Mouse (Mus musculus) urinary bladder, postnatal 25 days (tissue): ENCODE results near the gene Ffar4.

Experiments
- DNase-seq: peaks from one replicate; pipeline ENCODE4 v3.0.0; 2022; ENCODE audit warnings: low spot score

The Ffar4 gene

GRCm38 (mm10) chr19:38096858-38097758 is at the start of gene Ffar4:
Gene Ffar4 (plus strand): TSS chr19:38097071.
- DNase-seq, result peak; percentile 41

DNA sequence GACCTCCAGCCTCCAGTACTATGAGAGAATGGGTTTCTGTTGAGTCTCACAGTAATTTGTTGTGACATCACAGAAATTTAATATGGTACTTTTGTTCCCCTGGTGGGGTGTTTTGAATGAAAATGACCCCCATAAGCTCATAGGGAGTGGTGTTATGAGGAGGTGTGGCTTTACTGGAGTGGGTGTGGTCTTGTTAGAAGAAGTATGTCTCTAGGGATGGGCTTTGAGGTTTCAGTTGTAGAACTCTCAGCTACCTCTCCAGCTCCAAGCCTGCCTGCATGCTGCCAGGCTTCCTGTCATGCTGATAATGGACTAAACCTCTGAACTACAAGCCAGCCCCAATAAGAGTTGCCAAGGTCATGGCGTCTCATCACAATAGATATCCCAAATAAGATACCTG is 47.2 kb upstream of the Ffar4 start:
- no peak for DNase-seq

GRCm38 (mm10) chr19:38053227-38054041 is 43.4 kb upstream of the Ffar4 start:
- no peak for DNase-seq

DNA sequence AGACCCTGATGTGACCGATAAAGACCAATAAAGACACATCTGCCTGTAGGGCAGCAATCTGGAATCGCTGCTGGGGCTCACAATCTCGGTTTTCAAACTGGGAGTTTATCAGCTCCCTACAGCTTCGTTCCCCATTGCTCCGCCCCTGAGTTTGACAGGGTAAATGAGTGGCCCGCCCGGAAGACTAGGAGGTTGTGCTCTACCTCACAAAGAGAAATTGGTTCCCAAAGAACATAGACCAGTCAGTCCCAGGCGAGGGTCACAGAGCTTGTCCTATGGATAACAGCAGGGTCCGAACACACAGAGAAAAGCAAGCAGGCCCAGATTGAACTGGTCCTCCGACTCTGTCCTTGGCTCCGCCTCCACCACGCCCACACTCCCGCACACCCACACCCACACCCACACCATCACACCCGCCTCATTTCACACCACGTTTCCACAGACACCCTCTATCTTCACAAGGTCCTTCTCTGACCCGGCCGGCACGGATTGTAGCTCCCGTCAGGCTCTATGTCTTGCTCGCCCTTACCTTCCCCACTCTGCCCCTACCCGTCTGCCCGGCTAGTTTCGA is 42.6 kb upstream of the Ffar4 start:
- peak; percentile 70 for DNase-seq

DNA sequence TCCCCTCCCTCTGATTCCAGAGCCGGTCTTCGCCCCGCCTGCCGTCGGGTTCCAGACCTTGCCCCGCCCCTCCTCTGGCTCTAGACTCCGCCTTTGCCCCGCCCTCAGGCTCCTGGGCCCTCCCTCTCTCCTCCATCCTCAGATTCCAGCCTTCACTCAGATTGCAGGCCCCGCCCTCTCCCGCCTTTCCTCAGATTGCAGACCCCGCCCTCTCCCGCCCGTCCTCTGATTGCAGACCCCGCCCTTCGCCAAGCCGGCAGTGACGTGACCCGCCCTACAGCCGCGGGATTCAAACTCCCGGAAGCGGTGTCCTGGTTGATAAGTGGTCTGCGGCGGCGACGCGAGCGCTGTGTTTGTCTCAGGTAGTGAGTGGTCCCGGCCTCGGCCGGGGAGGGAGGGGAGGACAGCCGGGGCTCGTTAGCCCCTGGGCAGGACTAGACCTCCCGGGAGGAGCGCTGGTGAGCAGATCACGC is 42.1 kb upstream of the Ffar4 start, which contains the start of gene Cep55:
Gene Cep55 (plus strand): TSS at position 292 of the 473 bp plus-strand sequence.
- peak; percentile 93 for DNase-seq

DNA sequence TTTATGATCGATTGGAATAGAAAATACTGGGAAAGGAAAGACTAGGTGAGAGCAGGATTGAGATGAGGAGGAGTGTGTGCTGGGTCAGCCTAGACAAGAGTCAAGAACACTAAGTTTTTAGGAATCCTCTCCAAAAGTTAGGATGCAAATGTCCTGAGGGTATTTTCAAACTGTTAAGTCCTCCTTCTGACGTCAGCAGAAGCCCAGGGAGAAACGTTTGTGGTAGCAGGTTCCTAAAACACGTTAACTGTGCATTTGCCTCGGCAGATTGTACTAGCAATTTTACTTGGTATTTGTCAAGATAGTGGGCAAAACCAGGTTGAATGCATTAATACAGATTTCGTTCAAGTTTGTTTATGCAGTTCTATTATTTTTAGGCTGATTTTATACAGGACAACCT is 41.1 kb upstream of the Ffar4 start:
- no peak for DNase-seq

- no peak for DNase-seq
Measured at GRCm38 (mm10) chr19:38056276-38056675, 40.6 kb upstream of the Ffar4 start.

DNA sequence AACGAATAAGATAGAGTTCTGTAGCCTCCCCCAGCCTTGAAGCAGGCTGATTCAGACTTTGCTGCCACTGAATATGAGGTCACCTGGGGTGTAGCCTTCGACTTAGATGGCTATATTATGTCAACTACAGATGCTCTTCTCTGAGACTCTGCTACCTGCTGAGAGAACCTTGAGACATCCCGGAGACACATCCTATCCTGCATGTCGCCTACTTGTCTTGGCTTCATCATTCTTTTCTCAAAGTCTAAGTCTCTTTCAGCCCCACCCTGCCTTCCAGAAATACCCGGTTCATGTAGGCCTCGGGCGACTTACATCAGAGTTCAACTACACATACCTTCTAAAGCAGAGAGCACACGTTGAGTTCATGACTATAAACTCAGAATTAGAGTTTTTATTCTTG is 39.9 kb upstream of the Ffar4 start:
- DNase-seq, result no peak

DNA sequence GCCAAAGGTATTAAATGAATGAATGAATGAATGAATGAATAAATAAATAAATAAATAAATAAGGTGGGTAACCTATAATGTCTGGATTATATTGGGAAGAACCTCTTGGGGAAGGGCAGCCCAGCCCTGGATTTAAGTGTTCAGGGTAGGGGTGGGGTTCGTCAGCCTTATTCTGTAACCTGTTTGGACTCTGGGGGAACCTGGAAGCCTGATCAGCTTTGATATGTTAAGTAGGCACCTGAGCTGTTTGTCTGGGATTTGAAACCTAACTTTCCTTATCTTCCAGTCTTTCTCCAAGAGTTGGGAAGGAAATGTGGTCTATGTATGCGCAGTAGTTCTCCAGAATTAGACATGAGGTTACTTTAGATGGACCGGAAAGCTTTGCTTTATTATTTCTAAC is 33.7 kb upstream of the Ffar4 start:
- DNase-seq, result no peak

DNA sequence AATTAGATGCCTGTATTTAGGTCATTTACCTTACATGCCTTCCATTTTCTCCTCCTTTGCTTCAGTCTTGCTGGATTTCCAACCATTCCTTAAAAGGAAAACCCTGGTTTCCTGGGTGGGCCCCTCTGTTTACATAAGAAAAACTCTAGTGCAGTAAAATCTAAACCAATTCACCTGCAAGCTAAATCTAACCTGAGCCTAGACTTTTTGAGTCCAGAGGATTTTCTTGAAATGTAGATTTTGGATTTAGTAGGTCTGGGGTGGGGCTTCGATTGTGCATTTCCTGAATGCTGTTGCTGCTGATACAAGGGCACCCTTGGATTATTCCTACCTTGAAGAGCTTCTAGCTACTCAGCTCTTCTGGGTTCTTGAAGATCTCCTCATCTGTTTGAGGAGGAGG is 32.8 kb upstream of the Ffar4 start:
- no peak for DNase-seq

- no peak for DNase-seq
Measured at GRCm38 (mm10) chr19:38073226-38073625, 23.6 kb upstream of the Ffar4 start.

DNA sequence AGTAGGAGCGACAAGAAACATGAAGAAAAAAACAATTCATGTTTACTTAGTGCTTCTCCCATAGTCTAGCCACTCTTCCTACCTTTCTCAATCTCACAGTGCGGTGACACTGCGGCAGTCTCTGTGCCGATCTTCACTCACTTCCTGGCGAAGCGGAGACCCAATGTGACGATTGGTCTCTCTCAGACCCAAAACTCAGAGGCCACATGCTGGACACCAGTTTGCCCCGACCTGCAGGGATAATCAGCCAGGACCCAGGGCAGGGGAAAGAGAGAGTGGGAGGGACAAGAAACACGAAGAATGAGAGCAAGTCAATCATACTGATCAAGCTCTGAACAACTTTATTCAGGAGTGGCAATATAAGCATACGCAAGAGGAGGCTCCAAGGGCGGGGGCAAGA is 21.8 kb upstream of the Ffar4 start:
- no peak for DNase-seq

DNA sequence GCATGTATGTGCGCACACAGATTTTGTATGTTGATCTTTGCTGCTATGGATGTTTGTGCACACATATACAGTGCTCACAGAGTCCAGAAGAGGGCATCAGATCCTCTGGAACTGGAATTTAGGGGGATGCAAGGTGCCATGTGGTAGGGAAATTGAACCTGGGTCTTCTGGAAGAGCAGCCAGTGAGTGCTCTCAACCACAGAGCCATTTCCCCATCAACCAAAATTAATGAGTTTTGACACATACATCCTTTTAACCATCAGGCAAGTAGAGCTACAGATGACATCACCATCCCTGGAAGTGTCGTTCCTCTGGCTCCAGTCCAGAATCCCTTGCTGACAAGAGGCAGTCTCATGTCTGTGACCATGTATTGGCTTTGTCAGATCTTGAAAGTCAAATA is 20.6 kb upstream of the Ffar4 start:
- DNase-seq, result no peak

DNA sequence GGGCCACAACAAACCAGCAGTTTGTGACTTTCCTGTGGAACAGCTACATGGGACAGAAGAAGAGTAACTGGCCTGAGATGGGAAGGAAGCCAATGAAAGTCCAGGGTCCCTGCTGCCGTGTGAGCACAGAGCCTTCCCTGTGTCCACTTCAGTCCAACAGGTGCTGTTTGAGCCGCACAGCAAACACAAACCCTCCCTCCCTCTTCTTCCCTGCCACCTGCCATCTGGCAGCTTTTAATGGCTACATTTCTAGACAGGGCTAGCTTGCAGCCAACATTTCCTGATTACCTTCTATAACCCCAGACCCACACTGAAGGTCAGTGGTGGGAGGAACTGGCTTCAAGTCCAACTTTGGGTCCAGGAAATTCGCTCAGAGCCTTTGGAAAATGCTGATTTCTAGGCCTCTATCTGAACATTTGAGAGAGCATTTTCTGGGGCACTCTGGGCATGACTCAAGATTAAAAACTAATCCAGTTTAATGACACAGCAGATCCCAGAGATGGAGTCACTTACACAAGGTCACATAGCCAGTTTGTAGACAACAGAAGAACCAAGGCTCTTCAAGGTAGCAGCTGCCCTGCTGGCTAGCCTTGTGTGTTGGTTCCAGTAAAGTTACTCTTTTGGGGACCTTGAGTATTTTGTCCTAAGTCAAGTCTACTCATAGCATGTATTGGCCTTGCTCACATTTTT is 18.9 kb upstream of the Ffar4 start:
- no peak for DNase-seq

- no peak for DNase-seq
Measured at GRCm38 (mm10) chr19:38081361-38081760, 15.5 kb upstream of the Ffar4 start.

GRCm38 (mm10) chr19:38082931-38083525 is 13.8 kb upstream of the Ffar4 start:
- DNase-seq, result no peak

GRCm38 (mm10) chr19:38085841-38086240 is 11.0 kb upstream of the Ffar4 start:
- DNase-seq, result no peak

GRCm38 (mm10) chr19:38086948-38087551 is 9.8 kb upstream of the Ffar4 start:
- DNase-seq, result peak; percentile 30

DNA sequence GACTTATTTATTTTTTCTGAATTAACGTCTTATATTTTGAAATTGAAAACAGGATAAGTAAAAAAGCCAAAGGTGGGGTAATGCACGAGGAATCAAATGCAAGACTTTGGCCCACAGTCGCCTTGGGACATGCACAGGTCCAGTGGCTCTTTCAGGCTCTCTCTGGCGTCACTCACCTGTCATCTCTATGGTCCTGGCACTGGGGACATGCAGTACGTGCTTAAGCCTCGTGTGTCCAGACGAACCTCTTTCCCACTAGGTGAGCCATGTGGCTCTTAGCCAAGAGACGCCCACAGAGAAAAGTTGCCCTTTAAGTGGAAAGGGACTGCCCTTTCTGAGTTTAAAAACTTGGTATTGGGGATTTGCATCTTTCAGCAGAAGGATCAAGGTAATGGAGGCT is 7.5 kb upstream of the Ffar4 start:
- no peak for DNase-seq

DNA sequence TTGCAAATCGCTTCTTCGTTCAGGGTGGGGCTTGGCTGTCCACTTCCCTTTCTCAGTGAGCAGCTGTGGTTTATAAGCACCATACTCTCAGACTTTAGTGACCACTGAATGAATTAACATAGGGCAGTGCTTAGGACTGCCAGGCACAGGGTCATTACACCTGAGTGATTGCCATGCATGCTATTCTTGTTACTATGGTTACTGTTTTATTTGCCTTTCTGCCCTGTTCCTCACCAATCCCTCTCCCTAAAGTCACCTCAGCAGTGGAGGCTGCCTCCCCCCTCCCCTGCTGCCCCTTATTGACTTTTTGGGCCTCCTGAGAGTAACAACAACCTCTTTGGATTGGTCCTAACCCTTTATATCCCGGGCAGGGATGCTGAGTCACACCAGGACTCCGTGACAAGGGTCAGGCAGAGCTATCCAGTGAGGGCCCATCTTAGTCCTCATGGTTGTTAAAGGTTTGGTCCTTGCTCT is 5.3 kb upstream of the Ffar4 start:
- no peak for DNase-seq

- DNase-seq, result no peak
Measured at GRCm38 (mm10) chr19:38096231-38096630, 640 bp upstream of the Ffar4 start.
